Mouse (Mus musculus) small intestine, adult 2 months (tissue): Measurements from ENCODE around the gene Gm44511.

ENCODE experiments used
- CTCF ChIP-seq: fragments of 200-500 bp; IDR thresholded peaks from 2 replicates; pipeline ENCODE4 v1.5.1; 2012; ENCODE audit warnings: low read depth, mild to moderate bottlenecking, control low read depth, inconsistent platforms, low read length, moderate library complexity, mixed read lengths; ENCODE audit not compliant: insufficient replicate concordance, insufficient read length; ENCODE audit errors: extremely low read depth
- POLR2A ChIP-seq: fragments of 200-500 bp; IDR thresholded peaks from 2 replicates; pipeline ENCODE4 v1.6.1; 2012; ENCODE audit warnings: low read depth, mild to moderate bottlenecking, control low read depth, inconsistent platforms, low read length, moderate library complexity

- TF ChIP-seq CTCF (no peak), POLR2A (no peak)
Observed at GRCm38 (mm10) chr6:128799896-128800270, 26.2 kb downstream of the Gm44511 start.
